Mouse (Mus musculus) spleen, postnatal 14 days (tissue): Measurements from ENCODE around the gene Ifi27l2b.

Experiments used
- DNase-seq, 2 experiments: peaks; one replicate each; pipeline ENCODE4 v3.0.0; 2021 to 2022; ENCODE audit warnings: low spot score in 2 of 2

Gene Ifi27l2b

DNA sequence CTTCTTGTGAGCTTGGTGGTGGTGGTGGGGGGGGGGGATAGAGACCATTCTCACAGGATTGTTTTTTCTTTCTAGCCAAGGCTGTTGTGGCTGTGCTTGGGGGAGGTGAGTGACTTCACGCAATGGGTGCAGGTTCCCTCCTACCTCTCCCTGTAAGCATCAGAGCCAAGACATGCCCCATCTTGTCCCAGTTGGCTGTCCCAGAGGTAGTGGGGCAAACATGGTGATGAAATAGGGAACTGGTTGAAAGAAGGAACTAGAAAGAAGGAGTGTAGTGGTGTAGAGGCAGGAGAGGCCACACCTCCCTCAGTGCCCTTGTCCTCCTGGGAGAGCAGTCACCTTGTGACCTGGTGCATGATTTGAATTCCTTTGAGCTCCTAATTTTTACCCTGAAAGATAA, 19.4 kb downstream of the Ifi27l2b start:
- DNase-seq = no peak

- DNase-seq = no peak
These were observed 22.2 kb downstream of the Ifi27l2b start for GRCm38 (mm10) chr12:103434861-103435260.

DNA sequence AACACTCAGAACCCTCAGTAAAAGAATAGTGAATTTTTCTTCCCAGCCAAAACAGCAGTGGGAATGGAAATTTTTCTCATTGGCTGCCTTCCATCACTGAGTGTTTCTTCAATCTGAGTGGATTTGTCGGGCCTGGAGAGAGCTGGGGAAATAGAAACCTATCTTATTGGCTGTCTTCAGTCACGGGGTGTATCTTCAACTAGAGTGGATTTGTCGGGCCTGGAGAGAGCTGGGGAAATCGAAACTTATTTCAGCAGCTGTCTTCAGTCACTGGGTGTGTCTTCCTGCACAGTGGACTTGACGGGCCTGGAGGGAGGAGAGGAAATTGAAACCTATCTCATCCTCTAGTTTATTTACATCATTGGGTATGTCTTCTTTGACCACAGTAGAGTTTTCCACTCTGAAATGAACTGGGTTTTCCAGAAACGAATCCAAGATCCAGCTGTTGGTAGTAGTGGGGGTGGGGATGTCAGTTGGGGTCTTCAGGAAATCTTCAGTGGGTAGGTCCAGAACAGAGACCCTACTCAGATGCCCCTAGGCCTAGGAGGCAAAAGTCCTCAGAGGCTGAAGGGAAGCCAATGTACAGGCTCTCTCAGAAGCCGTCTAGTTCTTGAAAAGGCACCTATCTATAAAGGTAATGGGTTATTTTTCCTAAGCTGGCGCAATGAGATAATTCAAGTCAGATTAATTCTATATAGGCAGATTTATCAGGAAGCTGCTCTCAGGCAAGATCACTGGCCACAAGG, 22.9 kb downstream of the Ifi27l2b start, which contains the start of gene Ifi27:
TSS of gene Ifi27 (plus strand) at position 226 of the 746 bp plus-strand sequence.
- DNase-seq = peak in 1 of 2 experiments; percentile 28

GRCm38 (mm10) chr12:103433430-103433829, 23.6 kb downstream of the Ifi27l2b start:
- DNase-seq = no peak

DNA sequence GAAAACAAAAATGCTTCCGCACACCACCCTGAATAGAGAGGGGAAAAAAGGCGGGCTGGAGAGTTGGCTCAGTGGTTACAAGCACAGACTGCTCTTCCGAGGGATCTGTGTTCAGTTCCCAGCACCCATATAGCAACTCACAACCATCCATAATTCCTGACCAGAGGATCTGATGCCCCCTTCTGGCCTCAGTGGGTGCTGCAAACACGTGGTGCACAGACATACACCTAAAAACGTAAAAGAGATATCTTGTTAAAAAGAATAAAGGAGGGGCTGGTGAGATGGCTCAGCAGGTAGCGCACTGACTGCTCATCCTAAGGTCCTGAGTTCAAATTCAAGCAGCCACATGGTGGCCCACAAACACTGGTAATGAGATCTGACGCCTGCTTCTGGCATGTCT, 30.3 kb downstream of the Ifi27l2b start:
- no peak for DNase-seq

DNA sequence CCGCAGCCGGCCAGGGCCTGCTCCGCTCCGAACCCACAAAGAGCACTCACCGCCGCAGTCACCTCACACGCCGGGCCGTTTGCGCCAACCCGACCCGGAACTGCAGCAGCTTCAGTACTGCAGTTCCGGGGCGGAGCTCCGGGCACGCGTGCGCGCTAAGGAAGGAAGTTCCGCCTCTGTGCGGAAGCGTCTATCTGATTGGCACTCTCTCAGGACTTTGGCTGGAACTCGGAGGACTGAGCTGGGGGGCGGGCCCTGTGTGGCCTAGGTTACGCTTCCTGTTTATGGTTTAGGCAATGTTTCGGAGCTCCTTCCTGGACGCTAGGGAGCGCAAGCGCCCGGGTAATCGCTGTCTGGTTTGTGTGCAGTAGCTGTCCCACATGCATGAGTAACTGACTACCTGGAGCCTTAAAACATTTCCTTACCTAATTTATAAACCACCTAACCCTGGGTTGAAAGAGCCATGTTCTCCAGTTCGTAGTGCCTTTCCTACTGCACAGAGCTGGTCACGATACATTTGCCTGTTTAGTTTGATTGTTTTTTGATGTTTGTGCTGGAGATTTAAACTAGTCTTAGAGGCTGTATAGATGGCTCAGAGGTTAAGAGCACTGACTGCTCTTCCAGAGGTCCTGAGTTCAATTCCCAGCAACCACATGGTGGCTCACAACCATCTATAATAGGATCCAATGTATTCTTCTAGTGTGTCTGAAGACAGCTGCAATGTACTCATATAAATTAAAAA, 31.1 kb downstream of the Ifi27l2b start, which contains the start of gene Ddx24:
TSS of gene Ddx24 (minus strand) at position 102 of the 742 bp plus-strand sequence.
- peak; percentile 92 to 95 for DNase-seq

- DNase-seq = no peak
These were observed 31.9 kb downstream of the Ifi27l2b start for GRCm38 (mm10) chr12:103425016-103425728.

DNA sequence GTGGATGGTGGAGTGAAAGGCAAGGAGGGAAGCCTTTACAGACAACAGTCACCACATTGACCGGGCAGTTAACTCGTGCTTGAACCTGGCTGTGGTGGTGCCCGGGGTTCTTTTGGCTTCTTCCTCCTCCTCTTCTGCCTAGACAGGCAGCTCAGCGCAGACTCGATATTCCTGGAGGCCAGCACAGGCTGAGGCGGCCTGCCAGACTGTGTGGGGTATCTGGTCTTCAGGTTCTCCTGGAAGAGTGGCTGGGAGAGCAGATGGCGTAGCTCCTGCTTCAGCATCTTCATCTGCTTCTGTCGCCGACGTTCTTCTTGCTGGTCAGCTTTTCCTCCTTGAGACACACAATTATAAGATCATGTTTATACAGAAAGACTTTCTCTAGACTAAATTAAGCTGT, 48.9 kb downstream of the Ifi27l2b start:
- no peak for DNase-seq

GRCm38 (mm10) chr12:103407720-103408119, 49.3 kb downstream of the Ifi27l2b start, which contains the start of gene 9330161L09Rik:
Gene 9330161L09Rik (minus strand): TSS chr12:103407820.
- no peak for DNase-seq

GRCm38 (mm10) chr12:103404131-103404530, 52.9 kb downstream of the Ifi27l2b start:
- DNase-seq = no peak
